Mouse (Mus musculus): Measurements from ENCODE around the gene Ptp4a2. TPM values are rescaled to one million over a fixed set of nuclear protein-coding genes. Genes with fewer than 3 reads are reported as not detected.

Gene Ptp4a2
- polyA plus RNA-seq, 1 experiment from 2014 or later, result 316 TPM

- Histone ChIP-seq H3K27me3 (no peaks in the 10 kb centered on the region), H3K9me3 (replicated peaks) (no peaks in the 10 kb centered on the region), H3K27ac (replicated peaks) (no peak overlapping the region), H3K4me1 (peaks cover 25% of the 10 kb centered on the region), H3K4me3 (replicated peaks) (no peak overlapping the region), H3K9ac (no peak overlapping the region), H3K36me3 (no peaks in the 10 kb centered on the region), H3K4me2 (replicated peaks) (no peak overlapping the region)
- whole genome bisulfite sequencing, result 74% methylated on average over 11 of the region's 11 CpGs
- no peak for ATAC-seq (ENCODE audit: insufficient number of reproducible peaks, low FRiP score, low TSS enrichment, low read depth)
Measured at GRCm38 (mm10) chr4:129875406-129875805, 64.4 kb downstream of the Ptp4a2 start.

DNA sequence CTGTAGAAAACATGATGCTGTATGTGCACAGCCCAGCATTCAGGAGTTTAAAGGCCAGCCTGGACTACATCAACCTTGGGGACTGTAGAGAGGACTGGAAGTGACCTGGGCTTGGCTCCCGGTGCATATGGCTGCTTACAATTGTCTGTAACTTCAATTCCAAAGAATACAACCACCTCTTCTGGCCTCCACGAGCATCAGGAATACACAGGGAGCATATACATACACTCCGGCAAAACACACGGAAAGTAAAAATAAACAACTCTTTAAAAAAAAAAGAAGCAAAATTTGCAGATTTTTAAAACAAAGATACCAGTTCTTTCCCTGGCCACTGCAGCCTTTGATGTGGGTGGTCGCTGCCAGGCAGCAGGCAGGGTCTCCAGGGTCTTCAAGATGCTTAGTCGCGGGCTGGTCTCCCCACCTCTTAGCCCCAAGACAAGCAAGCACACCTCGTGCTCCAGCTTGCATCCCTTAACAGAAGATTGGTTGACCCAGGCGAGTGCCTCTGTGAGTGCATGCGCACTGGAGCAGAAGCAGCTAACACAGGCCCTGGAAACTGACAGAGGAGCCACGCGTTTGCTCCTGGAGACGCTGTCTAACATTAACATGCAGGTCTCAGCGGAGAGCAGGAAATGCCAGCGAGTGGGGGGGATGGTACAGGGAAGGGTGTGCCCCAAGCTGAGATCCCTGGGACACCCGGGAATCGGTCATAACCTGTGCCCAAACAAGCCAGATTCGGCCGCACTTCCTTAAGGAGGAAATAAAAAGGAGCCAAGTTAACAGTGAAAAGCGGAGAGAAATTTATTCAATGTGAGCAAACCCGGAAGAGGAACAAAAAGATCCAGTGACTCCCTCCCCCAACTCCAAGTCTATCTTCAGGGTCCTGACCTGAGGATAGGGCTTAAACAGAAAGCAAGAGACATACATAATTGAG is 66.1 kb downstream of the Ptp4a2 start:
- ATAC-seq (ENCODE audit: insufficient number of reproducible peaks, low FRiP score, low TSS enrichment, low read depth), result peak; percentile 76
- WGBS, result 7% methylated on average over 21 of the region's 21 CpGs
- Histone ChIP-seq H3K27ac (replicated peaks) (peak overlapping the region; percentile 85), H3K27me3 (no peaks in the 10 kb centered on the region), H3K36me3 (no peaks in the 10 kb centered on the region), H3K4me3 (replicated peaks) (peak overlapping the region; percentile 31), H3K9ac (peak overlapping the region; percentile 28; the same call in 1 of the 2 replicates), H3K4me2 (replicated peaks) (peak overlapping the region; percentile 45), H3K9me3 (replicated peaks) (no peaks in the 10 kb centered on the region), H3K4me1 (peaks cover 26% of the 10 kb centered on the region)

DNA sequence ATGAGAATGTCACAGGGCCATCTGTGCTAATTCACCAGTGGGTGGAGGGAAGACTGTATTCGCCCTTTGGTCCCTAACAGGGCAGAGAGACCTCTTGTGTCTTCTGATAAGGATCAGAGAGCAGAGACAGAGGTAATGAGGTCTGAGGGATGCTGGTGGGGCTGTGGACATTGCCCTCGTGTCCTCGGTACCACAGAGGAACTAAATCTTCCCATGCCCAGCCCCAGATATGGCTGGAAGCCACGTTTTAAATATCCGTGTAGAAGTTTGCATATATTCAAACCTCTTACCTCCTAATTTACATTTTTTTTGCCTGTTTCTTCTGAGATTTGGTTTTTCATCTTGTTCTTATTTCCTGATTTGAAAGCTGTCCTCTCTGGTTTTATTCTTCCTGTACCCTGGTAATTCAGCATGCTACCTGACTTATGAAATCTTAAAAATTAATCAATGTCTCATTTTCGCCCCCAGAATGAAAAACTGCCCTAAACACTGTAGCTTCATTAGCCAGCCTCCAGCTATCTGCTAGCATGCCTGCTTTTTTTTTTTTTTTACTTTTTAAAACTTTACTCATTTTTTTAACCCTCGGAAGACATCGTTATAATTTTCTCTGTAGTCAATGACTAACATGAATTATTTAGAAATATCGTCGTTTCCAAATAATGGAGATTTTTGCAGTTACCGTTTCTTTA is 67.1 kb downstream of the Ptp4a2 start:
- Histone ChIP-seq H3K9me3 (replicated peaks) (no peaks in the 10 kb centered on the region), H3K4me3 (replicated peaks) (peak overlapping the region; percentile 31; the same call in 1 of the 2 replicates), H3K27me3 (no peaks in the 10 kb centered on the region), H3K4me2 (replicated peaks) (peak overlapping the region; percentile 45), H3K4me1 (peaks cover 36% of the 10 kb centered on the region), H3K36me3 (no peaks in the 10 kb centered on the region), H3K27ac (replicated peaks) (peak overlapping the region; percentile 85), H3K9ac (no peak overlapping the region)
- ATAC-seq (ENCODE audit: insufficient number of reproducible peaks, low FRiP score, low TSS enrichment, low read depth), result no peak; the same call in 1 of the 2 replicates
- 45% methylated on average over 11 of the region's 11 CpGs for WGBS

DNA sequence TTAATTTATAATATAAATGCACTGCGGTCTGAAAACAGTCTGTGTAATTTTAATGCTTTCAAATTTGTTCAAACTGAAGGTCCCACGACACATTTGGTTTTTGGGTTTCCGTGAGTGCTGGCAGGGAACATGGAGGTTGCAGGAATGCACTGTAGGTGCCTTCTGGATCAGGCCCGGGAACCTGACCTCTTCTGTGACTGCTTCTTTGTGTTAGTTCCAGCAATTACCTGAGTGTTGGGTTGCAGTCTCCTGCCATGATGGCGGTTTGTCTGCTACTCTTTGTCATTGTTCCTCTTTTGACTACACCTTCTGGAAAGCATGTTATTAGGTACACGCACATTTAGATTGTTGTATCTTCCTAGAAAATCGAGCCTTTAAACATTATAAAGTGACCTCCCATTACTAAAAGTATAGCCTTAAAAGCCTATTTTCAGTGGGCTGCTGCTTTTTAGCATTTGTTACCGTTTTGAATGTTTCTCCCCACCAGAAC is 67.7 kb downstream of the Ptp4a2 start:
- peaks cover 40% of the 10 kb centered on the region for H3K4me1 ChIP-seq
- peak overlapping the region; percentile 69 for H3K27ac ChIP-seq (replicated peaks)
- no peak overlapping the region for H3K9ac ChIP-seq

GRCm38 (mm10) chr4:129879206-129879780 is 68.3 kb downstream of the Ptp4a2 start:
- WGBS, result 39% methylated on average over 4 of the region's 4 CpGs
- Histone ChIP-seq H3K4me2 (replicated peaks) (no peak overlapping the region), H3K4me3 (replicated peaks) (no peak overlapping the region), H3K27me3 (no peaks in the 10 kb centered on the region), H3K9me3 (replicated peaks) (no peaks in the 10 kb centered on the region), H3K36me3 (no peaks in the 10 kb centered on the region), H3K4me1 (peaks cover 40% of the 10 kb centered on the region), H3K27ac (replicated peaks) (0 out of 2 replicates have a peak overlapping the region, but pooled peaks have one; percentile 41), H3K9ac (no peak overlapping the region)
- ATAC-seq (ENCODE audit: insufficient number of reproducible peaks, low FRiP score, low TSS enrichment, low read depth), result no peak

More for the DNA sequence above, 67.7 kb downstream of the Ptp4a2 start:
- no peak for ATAC-seq (ENCODE audit: insufficient number of reproducible peaks, low FRiP score, low TSS enrichment, low read depth)
- H3K4me3 ChIP-seq (replicated peaks), result no peak overlapping the region
- H3K4me2 ChIP-seq (replicated peaks), result no peak overlapping the region
- no peaks in the 10 kb centered on the region for H3K27me3 ChIP-seq
- no peaks in the 10 kb centered on the region for H3K36me3 ChIP-seq
- 29% methylated on average over 8 of the region's 8 CpGs for WGBS
- no peaks in the 10 kb centered on the region for H3K9me3 ChIP-seq (replicated peaks)

GRCm38 (mm10) chr4:129880615-129881014 is 69.6 kb downstream of the Ptp4a2 start:
- Histone ChIP-seq H3K9me3 (replicated peaks) (no peaks in the 10 kb centered on the region), H3K4me2 (replicated peaks) (no peak overlapping the region), H3K27me3 (no peaks in the 10 kb centered on the region), H3K4me3 (replicated peaks) (no peak overlapping the region), H3K36me3 (no peaks in the 10 kb centered on the region), H3K9ac (no peak overlapping the region), H3K4me1 (peaks cover 40% of the 10 kb centered on the region), H3K27ac (replicated peaks) (no peak overlapping the region)
- whole genome bisulfite sequencing, result 58% methylated on average over 7 of the region's 7 CpGs
- no peak for ATAC-seq (ENCODE audit: insufficient number of reproducible peaks, low FRiP score, low TSS enrichment, low read depth)

- H3K9me3 ChIP-seq (replicated peaks), result no peaks in the 10 kb centered on the region
- H3K27me3 ChIP-seq, result no peaks in the 10 kb centered on the region
- H3K36me3 ChIP-seq, result no peaks in the 10 kb centered on the region
- ATAC-seq (ENCODE audit: insufficient number of reproducible peaks, low FRiP score, low TSS enrichment, low read depth), result no peak
- no peak overlapping the region for H3K4me3 ChIP-seq (replicated peaks)
- H3K9ac ChIP-seq, result no peak overlapping the region
- 22% methylated on average over 3 of the region's 3 CpGs for WGBS
- H3K4me2 ChIP-seq (replicated peaks), result no peak overlapping the region
- H3K4me1 ChIP-seq, result peaks cover 40% of the 10 kb centered on the region
- peak overlapping the region; percentile 86 for H3K27ac ChIP-seq (replicated peaks)
Measured at GRCm38 (mm10) chr4:129881661-129882060, 70.6 kb downstream of the Ptp4a2 start.

GRCm38 (mm10) chr4:129882555-129883293 is 71.7 kb downstream of the Ptp4a2 start:
- Histone ChIP-seq H3K9me3 (replicated peaks) (no peaks in the 10 kb centered on the region), H3K9ac (no peak overlapping the region; the same call in 1 of the 2 replicates), H3K27me3 (no peaks in the 10 kb centered on the region), H3K4me2 (replicated peaks) (peak overlapping the region; percentile 38), H3K36me3 (no peaks in the 10 kb centered on the region), H3K4me3 (replicated peaks) (peak overlapping the region; percentile 19), H3K4me1 (peaks cover 29% of the 10 kb centered on the region), H3K27ac (replicated peaks) (peak overlapping the region; percentile 86)
- WGBS, result 15% methylated on average over 11 of the region's 11 CpGs
- 0 out of 2 replicates have a peak, but pooled peaks have one; percentile 58 for ATAC-seq (ENCODE audit: insufficient number of reproducible peaks, low FRiP score, low TSS enrichment, low read depth)

DNA sequence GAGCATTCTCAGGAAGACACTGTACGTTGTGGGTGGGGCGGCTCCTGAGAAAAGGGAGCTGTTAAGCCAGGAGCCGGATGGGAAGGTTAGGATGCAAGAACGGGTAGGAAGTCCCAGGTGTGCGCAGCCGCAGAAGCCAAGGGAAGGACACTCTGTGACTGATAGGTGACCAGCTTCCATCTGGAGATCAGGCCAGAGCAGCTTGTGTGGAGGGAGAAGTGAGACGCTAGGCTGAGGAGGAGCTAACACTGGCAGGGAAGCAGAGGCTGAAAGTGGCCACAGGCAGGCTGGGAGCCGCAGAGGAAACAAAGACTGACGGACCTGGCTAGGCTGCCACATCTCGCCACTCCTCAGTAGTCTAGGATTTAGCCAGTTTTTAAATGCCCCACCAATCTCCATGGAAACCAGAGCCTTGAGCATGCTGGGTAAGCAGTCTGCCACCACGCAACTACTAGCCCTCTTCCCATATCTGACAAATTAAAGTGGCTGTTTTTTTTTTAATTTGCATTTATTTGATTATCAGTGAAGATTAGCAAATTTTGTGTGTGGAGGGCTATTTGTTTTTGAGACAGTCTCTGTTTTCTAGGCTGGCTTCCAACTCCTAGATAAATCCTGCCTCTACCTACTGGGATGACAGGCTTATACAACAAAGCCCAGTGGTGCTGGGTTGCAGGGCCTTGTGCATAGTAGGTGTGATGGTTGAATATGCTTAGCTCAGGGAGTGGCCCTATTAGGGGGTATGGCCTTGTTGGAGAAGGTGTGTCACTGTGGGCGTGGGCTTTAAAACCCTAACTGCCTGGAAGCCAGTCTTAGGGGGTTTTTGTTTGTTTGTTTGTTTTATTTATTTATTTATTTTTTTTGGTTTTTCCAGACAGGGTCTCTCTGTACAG is 73.3 kb downstream of the Ptp4a2 start:
- WGBS, result 69% methylated on average over 12 of the region's 12 CpGs
- no peak overlapping the region for H3K4me2 ChIP-seq (replicated peaks)
- H3K9me3 ChIP-seq (replicated peaks), result no peaks in the 10 kb centered on the region
- H3K4me1 ChIP-seq, result peaks cover 16% of the 10 kb centered on the region
- H3K27me3 ChIP-seq, result no peaks in the 10 kb centered on the region
- H3K27ac ChIP-seq (replicated peaks), result no peak overlapping the region
- H3K9ac ChIP-seq, result no peak overlapping the region
- ATAC-seq (ENCODE audit: insufficient number of reproducible peaks, low FRiP score, low TSS enrichment, low read depth), result no peak
- H3K36me3 ChIP-seq, result no peaks in the 10 kb centered on the region
- no peak overlapping the region for H3K4me3 ChIP-seq (replicated peaks)

- no peaks in the 10 kb centered on the region for H3K9me3 ChIP-seq (replicated peaks)
- H3K4me3 ChIP-seq (replicated peaks), result no peak overlapping the region
- no peak overlapping the region for H3K9ac ChIP-seq
- no peak overlapping the region for H3K4me2 ChIP-seq (replicated peaks)
- no peak for ATAC-seq (ENCODE audit: insufficient number of reproducible peaks, low FRiP score, low TSS enrichment, low read depth)
- WGBS, result 85% methylated on average over 10 of the region's 10 CpGs
- H3K27me3 ChIP-seq, result no peaks in the 10 kb centered on the region
- H3K27ac ChIP-seq (replicated peaks), result no peak overlapping the region
- no peaks in the 10 kb centered on the region for H3K4me1 ChIP-seq
- H3K36me3 ChIP-seq, result no peaks in the 10 kb centered on the region
Measured at GRCm38 (mm10) chr4:129889661-129890060, 78.6 kb downstream of the Ptp4a2 start.

Measured in embryonic facial prominence, embryonic 15.5 days (tissue).